Mouse (Mus musculus) lung, adult 2 months (tissue): Measurements from ENCODE around the gene Snx7.

Experiments
- CTCF ChIP-seq: fragments of 200-500 bp; IDR thresholded peaks from 2 replicates; pipeline ENCODE4 v1.5.1; 2011; ENCODE audit warnings: mild to moderate bottlenecking, low read length, control low read depth; ENCODE audit not compliant: insufficient read depth
- POLR2A ChIP-seq: fragments of 200-500 bp; IDR thresholded peaks from 2 replicates; pipeline ENCODE4 v1.6.1; 2011; ENCODE audit warnings: low read depth, mild to moderate bottlenecking, control low read depth, low read length, borderline replicate concordance; ENCODE audit errors: extremely low read depth

- TF ChIP-seq CTCF = no peak
- no peak for TF ChIP-seq POLR2A
These were observed 3.1 kb downstream of the Snx7 start for GRCm38 (mm10) chr3:117865621-117866020.
